12 mouse cellular contexts compared by ENCODE assay signal in genomic region chr1:98031802-98032201, GRCm38 (mm10).
DNase-seq lines count a peak whose midpoint lies in the region; ATAC-seq lines count a peak whose summit lies in the region.
"Had no signal": no experiment of that assay in that cellular context is flagged by ENCODE, and none has a peak within 500 bp of the region (broad histone marks: within the 10 kb centered on the region; RNA-seq: fewer than 3 reads in every experiment).

No protein-coding gene starts in this region.

- ATAC-seq in cerebellum, adult (ENCODE audit: insufficient number of reproducible peaks, low FRiP score, low TSS enrichment) = no peak
- peak; percentile 86 for ATAC-seq in hindbrain, embryonic 16.5 days

- H3K36me3 ChIP-seq in hindbrain, embryonic 16.5 days (ENCODE audit: control insufficient read depth, insufficient read depth, low read length) = no peaks in the 10 kb centered on the region
- H3K36me3 ChIP-seq: embryonic facial prominence, embryonic 13.5 days; limb, embryonic 13.5 days had no signal

- DNase-seq in cerebellum, postnatal 10 days = peak; percentile 73 to 79
- DNase-seq in brain, adult 2 months (ENCODE audit: low read depth, low spot score) = peak; percentile 92
- peak; percentile 53 for DNase-seq in left cerebral cortex, postnatal 4 days
- no peak for DNase-seq in urinary bladder, postnatal 4 days (ENCODE audit: low spot score in 2 of 2)
- DNase-seq in thymus, postnatal 10 days (ENCODE audit: low spot score in 2 of 2) = no peak
- DNase-seq in embryo, embryonic 11 days = no peak
- DNase-seq: B cell, adult 2 months; heart, postnatal 36 days had no signal

- H3K9ac ChIP-seq in hindbrain, embryonic 16.5 days (ENCODE audit: low read depth, low read length) = no peak overlapping the region
- H3K9ac ChIP-seq: embryonic facial prominence, embryonic 13.5 days; limb, embryonic 13.5 days had no signal

- intact Hi-C loops in left cerebral cortex, postnatal 4 days (cut with DNase I) = no loop called here

- 64% methylated on average over 8 of the region's 8 CpGs for WGBS in hindbrain, embryonic 16.5 days

- no peaks in the 10 kb centered on the region for H3K4me1 ChIP-seq in hindbrain, embryonic 16.5 days (ENCODE audit: control insufficient read depth, insufficient read depth, low read depth, low read length)
- H3K4me1 ChIP-seq: embryonic facial prominence, embryonic 13.5 days; limb, embryonic 13.5 days had no signal

- H3K9me3 ChIP-seq in hindbrain, embryonic 16.5 days (ENCODE audit: control insufficient read depth, low read length) = no peaks in the 10 kb centered on the region
- H3K9me3 ChIP-seq: embryonic facial prominence, embryonic 13.5 days; limb, embryonic 13.5 days had no signal

- no peak overlapping the region for H3K4me3 ChIP-seq in hindbrain, embryonic 16.5 days (ENCODE audit: low read length)
- H3K4me3 ChIP-seq: embryonic facial prominence, embryonic 13.5 days; limb, embryonic 13.5 days had no signal

- no peak overlapping the region for H3K4me2 ChIP-seq in hindbrain, embryonic 16.5 days (ENCODE audit: low read length)
- H3K4me2 ChIP-seq: embryonic facial prominence, embryonic 13.5 days; limb, embryonic 13.5 days had no signal

- no peak overlapping the region for H3K27ac ChIP-seq in hindbrain, embryonic 16.5 days (ENCODE audit: low read depth, low read length)
- H3K27ac ChIP-seq: embryonic facial prominence, embryonic 13.5 days; limb, embryonic 13.5 days had no signal

- H3K27me3 ChIP-seq in hindbrain, embryonic 16.5 days (replicated peaks; ENCODE audit: control insufficient read depth, insufficient read depth, low read length) = no peaks in the 10 kb centered on the region
- H3K27me3 ChIP-seq: embryonic facial prominence, embryonic 13.5 days; limb, embryonic 13.5 days had no signal

Comparison
In these comparisons a context has a peak if more than half of its experiments do, and no peak if none do; other contexts are left out.
1. DNase-seq: peak in cerebellum, postnatal 10 days (2 of 2), brain, adult 2 months (single experiment) and left cerebral cortex, postnatal 4 days (single experiment); none in urinary bladder, postnatal 4 days (0 of 2), thymus, postnatal 10 days (0 of 2) and embryo, embryonic 11 days (single experiment).